Mouse (Mus musculus): ENCODE results near the gene Timm10b.

Timm10b gene

DNA sequence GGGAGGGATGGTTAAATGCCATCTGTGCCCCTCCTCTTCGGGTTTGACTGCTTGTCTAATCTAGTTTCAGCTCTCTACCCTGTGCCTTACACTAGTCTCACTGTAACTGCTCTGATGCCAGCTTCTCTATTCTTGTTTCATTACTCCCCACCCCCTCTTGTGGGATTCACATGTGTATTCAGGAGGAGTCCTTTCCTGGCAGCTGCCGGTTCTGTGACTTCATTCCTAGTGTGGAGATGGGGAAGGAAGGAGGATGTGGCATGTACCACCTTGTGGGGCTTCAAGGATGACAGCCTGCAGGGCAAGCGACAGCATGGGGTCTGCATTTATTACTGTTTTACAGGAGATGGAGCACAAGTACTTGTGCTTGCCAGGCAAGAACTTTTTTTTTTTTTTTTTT lies 2.1 kb downstream of the Timm10b start:
- no peak for DNase-seq

DNA sequence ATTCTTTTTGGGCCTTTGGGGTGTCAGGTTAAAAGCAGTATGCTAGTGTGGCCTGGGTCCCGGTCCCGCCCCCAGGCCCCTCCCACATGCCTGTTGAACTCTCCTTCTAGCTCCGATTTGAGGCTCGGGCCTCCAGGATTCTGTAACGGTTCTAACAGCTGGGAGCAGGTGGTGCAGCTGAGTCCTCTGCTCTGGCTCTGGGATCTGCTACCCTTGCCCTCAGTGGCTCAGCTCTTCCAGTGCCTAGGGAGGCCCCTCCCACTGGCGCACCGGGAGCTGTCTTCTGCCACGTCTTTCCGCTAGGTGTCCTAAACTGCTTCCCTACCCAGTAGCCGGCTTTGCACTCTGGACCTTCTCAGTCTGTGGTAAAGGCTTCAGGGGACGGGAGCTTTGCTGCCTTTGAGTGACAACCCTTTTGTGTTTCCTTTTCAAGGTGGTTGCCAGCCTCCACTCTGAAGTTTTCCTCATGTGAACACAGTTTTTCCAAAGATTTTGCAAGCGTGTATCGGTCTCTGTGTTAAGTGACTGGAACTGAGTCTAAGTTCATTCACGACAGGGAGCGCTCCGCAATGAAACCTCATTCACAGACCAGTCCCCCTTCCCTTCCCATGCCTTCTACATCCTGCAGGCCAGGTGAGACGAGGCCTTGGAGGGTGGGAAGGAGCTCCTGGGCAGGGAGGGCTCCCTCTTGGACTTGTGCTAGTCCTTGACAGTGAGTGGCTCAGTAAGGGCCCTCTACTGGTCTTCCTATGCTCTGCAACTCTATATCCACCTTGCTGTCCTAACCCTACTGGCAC lies 11.0 kb downstream of the Timm10b start, which contains the start of gene Dnhd1:
Gene Dnhd1, plus strand, starts transcription at position 189 of the 797 bp plus-strand sequence.
- peak; percentile 51 to 61 for DNase-seq

DNA sequence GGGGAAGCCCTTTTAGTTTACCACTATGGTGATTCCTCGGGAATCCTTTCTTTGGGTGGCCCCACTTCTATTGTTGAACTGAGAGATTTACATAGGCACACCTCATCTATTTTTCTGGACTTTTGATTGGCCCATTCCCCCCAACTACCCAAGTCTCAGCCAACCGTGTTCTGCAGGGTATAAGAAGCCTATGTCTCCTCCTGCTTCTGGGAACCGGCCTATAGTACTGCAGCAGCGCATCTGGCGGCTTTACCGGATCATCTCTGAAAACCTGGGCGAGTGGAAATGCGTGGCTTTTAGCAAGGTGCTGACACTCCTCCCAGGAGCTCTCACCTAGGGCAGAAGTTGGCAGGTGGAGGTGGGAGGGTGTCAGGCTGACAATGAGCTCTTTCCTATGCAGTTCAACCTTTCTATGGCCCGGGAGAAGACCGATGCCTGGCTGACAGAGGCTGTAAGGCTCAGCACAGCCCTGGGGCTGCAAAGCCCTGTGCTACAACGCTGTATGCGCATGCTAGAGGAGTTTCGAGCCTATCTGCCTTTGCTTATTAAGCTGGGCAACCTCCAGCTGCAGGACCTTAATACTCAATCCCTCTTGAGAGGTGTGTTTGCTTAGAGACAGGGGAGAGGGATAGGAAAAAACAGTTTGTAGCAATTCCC lies 45.8 kb downstream of the Timm10b start:
- DNase-seq: no peak

DNA sequence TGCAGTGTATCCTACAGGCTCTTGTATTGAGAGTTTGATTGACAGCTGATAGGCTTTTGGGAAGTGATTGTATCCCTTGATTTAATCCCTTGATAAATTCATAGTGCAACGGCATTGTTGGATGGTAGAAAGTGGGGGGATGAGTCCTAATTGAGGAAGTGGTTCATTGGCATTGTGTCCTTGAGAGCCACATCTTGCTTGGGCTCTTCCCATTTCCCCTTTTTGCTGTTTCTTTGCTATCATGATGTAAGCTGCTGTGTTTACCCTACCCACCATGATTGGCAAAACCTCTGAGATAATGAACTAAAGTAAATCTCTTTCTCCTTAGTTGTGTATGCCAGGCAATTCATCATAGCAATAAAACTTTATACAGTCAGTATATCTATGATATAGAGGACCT lies 51.0 kb downstream of the Timm10b start:
- no peak for DNase-seq

Measured in B cell, adult 2 months (primary cell).